Mouse (Mus musculus): Measurements from ENCODE around the gene Ptger4.

DNA sequence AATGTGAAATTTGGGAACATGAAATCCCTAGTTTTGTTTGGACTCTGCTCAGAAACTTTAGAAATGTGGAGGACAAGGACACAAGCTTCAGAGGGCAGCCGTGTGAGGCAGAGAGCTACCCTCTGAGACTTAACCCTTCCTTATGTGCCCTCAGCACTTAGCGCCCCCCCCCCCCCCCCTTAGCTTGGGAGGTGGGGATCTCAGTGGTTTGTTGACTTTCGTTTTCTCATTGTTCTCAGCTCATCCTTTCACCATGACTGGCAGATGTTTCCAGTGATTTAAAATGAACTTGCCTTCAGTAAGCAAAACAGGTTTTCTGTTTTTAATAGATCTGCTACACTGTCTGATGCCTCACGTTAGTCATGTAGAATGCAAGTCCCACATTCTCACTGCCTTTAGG is 56.9 kb downstream of the Ptger4 start:
- TF ChIP-seq TCF12 (IDR thresholded peaks at IDR 0.05; ENCODE audit: low read depth, low read length) (no peak), CTCF (IDR thresholded peaks at IDR 0.05 in 2 of 3, conservative IDR thresholded peaks at IDR 0.05 in 1 of 3; ENCODE audit: control insufficient read depth in 1 of 3, insufficient read depth in 1 of 3, low read depth in 2 of 3, low read length in 3 of 3, poor library complexity in 1 of 3, severe bottlenecking in 1 of 3) (no peak), BHLHE40 (IDR thresholded peaks at IDR 0.05; ENCODE audit: borderline replicate concordance, low read depth, low read length) (no peak), TAL1 (IDR thresholded peaks at IDR 0.05; ENCODE audit: low read length) (no peak), POLR2A (IDR thresholded peaks at IDR 0.05; ENCODE audit: control insufficient read depth in 1 of 2, insufficient read depth in 1 of 2, low read depth in 1 of 2, low read length in 2 of 2, poor library complexity in 1 of 2) (no peak), CHD2 (IDR thresholded peaks at IDR 0.05; ENCODE audit: low read length) (no peak), RAD21 (IDR thresholded peaks at IDR 0.05; ENCODE audit: low read depth, low read length) (no peak), E2F4 (IDR thresholded peaks at IDR 0.05; ENCODE audit: borderline replicate concordance, low read depth, low read length) (no peak), MYC (IDR thresholded peaks at IDR 0.05; ENCODE audit: low read depth, low read length) (no peak), EP300 (IDR thresholded peaks at IDR 0.05; ENCODE audit: low read depth in 1 of 2, low read length in 2 of 2) (no peak), ELF1 (IDR thresholded peaks at IDR 0.05; ENCODE audit: low read depth, low read length) (no peak), GATA1 (IDR thresholded peaks at IDR 0.05; ENCODE audit: low read depth, low read length) (no peak), MAZ (IDR thresholded peaks at IDR 0.05; ENCODE audit: low read depth, low read length) (no peak)
